Mouse (Mus musculus): Measurements from ENCODE around the gene Oas1a. TPM values are rescaled to one million over a fixed set of nuclear protein-coding genes. Genes with fewer than 3 reads are reported as not detected.
"Not testable (repeated sequence)": the region's sequence is repeated elsewhere in the genome, so short reads cannot be mapped to it uniquely, and the experiment has no call there.

Oas1a gene
- polyA plus RNA-seq, 1 experiment from 2014 or later: 0.53 TPM

DNA sequence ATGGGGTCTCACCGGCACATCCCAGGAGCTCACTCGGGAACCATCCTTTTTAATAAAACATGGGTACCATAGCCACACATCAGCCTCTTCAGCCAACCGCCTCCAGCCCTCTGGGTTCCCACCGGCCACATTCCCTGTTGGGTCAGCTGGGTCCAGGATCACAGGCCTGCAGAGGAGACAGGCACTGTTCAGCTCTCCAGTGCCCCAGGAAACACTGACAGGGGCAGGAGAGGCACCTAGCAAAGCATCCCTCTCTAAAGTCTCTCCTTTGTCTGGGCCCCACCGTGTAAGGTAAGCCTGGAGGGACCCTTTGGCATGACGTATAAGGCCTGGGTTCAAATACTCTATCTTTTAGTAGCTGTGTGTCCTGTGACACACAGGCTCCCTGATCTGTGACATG, 9.0 kb downstream of the Oas1a start:
- no peaks in the 10 kb centered on the region for H3K27me3 ChIP-seq (replicated peaks; ENCODE audit: control insufficient read depth, insufficient read depth, low read length)
- H3K27ac ChIP-seq (ENCODE audit: low read length): no peak overlapping the region
- no peaks in the 10 kb centered on the region for H3K4me1 ChIP-seq (replicated peaks; ENCODE audit: control insufficient read depth, insufficient read depth, low read length)
- WGBS: 81% methylated on average over 6 of the region's 6 CpGs
- H3K9ac ChIP-seq (replicated peaks; ENCODE audit: low read depth, low read length): no peak overlapping the region
- no peak overlapping the region for H3K4me2 ChIP-seq (ENCODE audit: low read length)
- no peak overlapping the region for H3K4me3 ChIP-seq (replicated peaks; ENCODE audit: low read length)
- no peaks in the 10 kb centered on the region for H3K36me3 ChIP-seq (ENCODE audit: control insufficient read depth, insufficient read depth)
- H3K9me3 ChIP-seq (ENCODE audit: control insufficient read depth, low read length): 0 out of 2 replicates have a peak, but pooled peaks cover 3% of the 10 kb centered on the region
- ATAC-seq: no peak

DNA sequence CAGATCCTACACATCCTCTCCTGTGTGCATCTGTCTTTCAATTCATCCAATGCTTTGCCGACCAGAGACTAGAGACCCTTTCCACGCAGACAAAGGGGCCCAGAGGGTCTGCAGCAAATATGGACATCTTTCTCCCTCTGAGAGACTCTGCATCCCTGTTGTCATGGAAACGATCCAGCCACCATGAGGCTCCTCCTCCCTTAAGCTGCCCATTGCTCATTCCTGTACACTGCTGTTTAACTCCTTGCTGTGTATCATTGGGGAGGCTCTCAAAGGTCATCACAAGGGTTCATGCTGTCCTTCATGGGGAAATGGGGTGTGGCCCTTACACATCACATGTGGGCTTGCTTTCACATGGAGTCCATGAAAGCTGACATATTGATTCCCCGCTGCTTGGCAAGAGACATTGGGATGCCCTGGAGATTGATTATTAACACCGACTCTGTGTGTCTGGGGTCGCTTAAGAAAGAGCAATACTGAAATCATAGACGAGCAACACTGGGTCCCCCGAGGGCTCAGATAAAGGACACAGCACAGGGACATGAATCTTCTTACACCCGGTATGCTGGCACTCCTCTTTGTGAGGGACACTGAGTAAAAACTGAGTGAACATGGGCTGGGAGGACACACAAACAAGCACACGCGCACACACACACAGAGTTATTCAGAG, 12.0 kb downstream of the Oas1a start:
- WGBS: 89% methylated on average over 11 of the region's 11 CpGs
- no peak for ATAC-seq
- H3K27me3 ChIP-seq (replicated peaks; ENCODE audit: control insufficient read depth, insufficient read depth, low read length): no peaks in the 10 kb centered on the region
- no peak overlapping the region for H3K9ac ChIP-seq (replicated peaks; ENCODE audit: low read depth, low read length)
- 0 out of 2 replicates have a peak, but pooled peaks cover 3% of the 10 kb centered on the region for H3K9me3 ChIP-seq (ENCODE audit: control insufficient read depth, low read length)
- H3K4me3 ChIP-seq (replicated peaks; ENCODE audit: low read length): no peak overlapping the region
- H3K36me3 ChIP-seq (ENCODE audit: control insufficient read depth, insufficient read depth): no peaks in the 10 kb centered on the region
- no peaks in the 10 kb centered on the region for H3K4me1 ChIP-seq (replicated peaks; ENCODE audit: control insufficient read depth, insufficient read depth, low read length)
- no peak overlapping the region for H3K4me2 ChIP-seq (ENCODE audit: low read length)
- no peak overlapping the region for H3K27ac ChIP-seq (ENCODE audit: low read length)

DNA sequence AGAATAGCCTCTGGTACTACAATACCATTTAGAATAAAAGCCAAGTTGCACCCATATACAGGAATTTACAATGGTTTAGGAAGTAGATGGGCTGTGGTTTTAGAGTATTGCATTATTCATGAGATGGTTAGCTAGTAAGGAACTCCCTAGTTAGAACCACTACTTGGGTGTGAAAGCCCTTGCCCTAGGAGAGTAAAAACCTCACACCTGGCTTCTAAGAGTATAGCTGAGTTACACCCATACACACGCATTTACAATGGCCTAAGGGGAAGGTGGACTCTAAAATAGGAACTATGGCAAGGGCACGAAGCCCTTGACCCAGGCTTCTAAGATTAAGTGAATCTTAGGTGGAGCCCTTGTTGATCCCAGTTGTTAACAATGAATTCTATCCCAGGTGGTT, 12.6 kb downstream of the Oas1a start:
- not testable (repeated sequence) for H3K9ac ChIP-seq (replicated peaks; ENCODE audit: low read depth, low read length); H3K4me2 ChIP-seq (ENCODE audit: low read length); H3K4me3 ChIP-seq (replicated peaks; ENCODE audit: low read length); H3K27me3 ChIP-seq (replicated peaks; ENCODE audit: control insufficient read depth, insufficient read depth, low read length); ATAC-seq; H3K9me3 ChIP-seq (ENCODE audit: control insufficient read depth, low read length); H3K4me1 ChIP-seq (replicated peaks; ENCODE audit: control insufficient read depth, insufficient read depth, low read length); H3K27ac ChIP-seq (ENCODE audit: low read length); H3K36me3 ChIP-seq (ENCODE audit: control insufficient read depth, insufficient read depth)
- 81% methylated on average over 2 of the region's 2 CpGs for WGBS

DNA sequence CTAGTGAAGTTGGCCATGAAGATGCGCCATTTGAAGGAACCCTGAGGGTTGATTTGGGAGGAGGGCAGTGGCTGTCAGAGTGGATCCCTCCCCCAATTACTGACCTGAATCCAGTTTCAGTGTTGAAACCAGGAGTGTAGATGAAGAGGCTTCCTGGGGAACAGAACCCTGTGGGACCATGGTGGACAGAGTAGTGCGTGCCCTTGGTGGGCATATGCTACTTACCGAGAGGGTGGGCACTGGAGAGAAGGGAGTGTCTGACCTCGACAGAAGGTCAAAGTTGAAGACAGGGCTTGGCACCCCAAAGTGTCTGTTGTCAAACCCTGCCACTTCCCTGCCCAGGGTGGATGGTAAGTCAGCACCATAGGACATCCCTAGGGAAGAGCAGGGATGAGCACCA, 13.5 kb downstream of the Oas1a start:
- 95% methylated on average over 4 of the region's 4 CpGs for WGBS
- H3K9ac ChIP-seq (replicated peaks; ENCODE audit: low read depth, low read length); H3K9me3 ChIP-seq (ENCODE audit: control insufficient read depth, low read length); H3K27ac ChIP-seq (ENCODE audit: low read length); H3K4me2 ChIP-seq (ENCODE audit: low read length); H3K27me3 ChIP-seq (replicated peaks; ENCODE audit: control insufficient read depth, insufficient read depth, low read length); H3K36me3 ChIP-seq (ENCODE audit: control insufficient read depth, insufficient read depth); H3K4me1 ChIP-seq (replicated peaks; ENCODE audit: control insufficient read depth, insufficient read depth, low read length); H3K4me3 ChIP-seq (replicated peaks; ENCODE audit: low read length); ATAC-seq: not testable (repeated sequence)

DNA sequence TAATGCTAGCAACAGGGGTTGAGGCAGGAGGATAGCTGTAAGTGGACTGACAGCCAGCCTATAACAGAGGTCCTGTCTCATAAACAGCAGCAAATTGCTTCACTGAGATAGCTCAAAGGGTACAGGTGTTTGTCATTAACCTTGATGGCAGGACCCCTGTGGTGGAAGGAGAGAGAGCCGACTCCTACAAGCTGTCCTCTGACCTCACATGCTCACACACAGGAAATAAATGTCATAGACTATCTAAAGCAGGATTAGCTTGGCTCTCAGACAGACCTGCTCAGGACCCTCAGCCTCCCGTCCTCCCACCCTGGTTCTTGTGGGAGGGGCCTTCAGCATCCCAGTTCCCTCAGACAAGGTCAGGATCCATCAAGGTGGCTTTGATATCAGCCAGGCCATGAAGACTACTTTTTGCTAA, 15.1 kb downstream of the Oas1a start:
- Histone ChIP-seq H3K27me3 (replicated peaks; ENCODE audit: control insufficient read depth, insufficient read depth, low read length) (no peaks in the 10 kb centered on the region), H3K4me2 (ENCODE audit: low read length) (no peak overlapping the region), H3K4me3 (replicated peaks; ENCODE audit: low read length) (no peak overlapping the region), H3K36me3 (ENCODE audit: control insufficient read depth, insufficient read depth) (no peaks in the 10 kb centered on the region), H3K9ac (replicated peaks; ENCODE audit: low read depth, low read length) (no peak overlapping the region), H3K9me3 (ENCODE audit: control insufficient read depth, low read length) (no peaks in the 10 kb centered on the region), H3K27ac (ENCODE audit: low read length) (no peak overlapping the region), H3K4me1 (replicated peaks; ENCODE audit: control insufficient read depth, insufficient read depth, low read length) (no peaks in the 10 kb centered on the region)
- 83% methylated on average over 2 of the region's 2 CpGs for WGBS
- ATAC-seq: no peak

DNA sequence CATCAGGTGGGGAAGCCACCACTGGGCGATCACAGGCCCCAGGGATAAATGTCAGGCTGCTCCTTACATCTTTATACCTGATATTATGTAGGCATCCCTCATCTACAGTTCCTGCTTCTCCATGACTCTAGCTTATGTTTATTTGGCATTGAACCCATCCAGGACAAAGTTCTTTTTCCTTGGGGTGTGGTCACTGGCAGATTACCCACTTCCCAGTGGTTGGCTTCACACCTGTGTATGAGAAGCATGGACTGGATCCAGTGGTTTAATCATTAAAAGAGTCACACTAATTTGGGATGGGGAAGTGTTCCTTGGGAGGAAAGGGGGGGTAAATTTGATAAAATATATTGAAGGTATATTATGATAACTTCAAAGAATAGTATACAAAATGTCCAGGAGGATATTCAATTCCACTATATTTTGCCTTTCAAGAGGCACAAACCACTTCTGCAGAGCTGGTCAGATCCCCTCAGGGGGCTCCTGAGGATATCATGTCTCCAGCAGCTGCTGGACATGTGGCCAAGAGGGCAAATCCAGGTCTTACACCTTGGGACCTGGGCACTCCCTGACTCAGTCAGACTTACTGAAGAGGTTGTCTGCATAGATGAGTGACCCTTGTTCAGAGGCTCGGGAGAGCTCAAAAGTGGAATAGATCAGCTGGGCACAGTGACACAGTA, 15.6 kb downstream of the Oas1a start:
- not testable (repeated sequence) for H3K4me3 ChIP-seq (replicated peaks; ENCODE audit: low read length); H3K27me3 ChIP-seq (replicated peaks; ENCODE audit: control insufficient read depth, insufficient read depth, low read length); H3K36me3 ChIP-seq (ENCODE audit: control insufficient read depth, insufficient read depth); H3K9ac ChIP-seq (replicated peaks; ENCODE audit: low read depth, low read length); H3K27ac ChIP-seq (ENCODE audit: low read length); H3K4me1 ChIP-seq (replicated peaks; ENCODE audit: control insufficient read depth, insufficient read depth, low read length); H3K4me2 ChIP-seq (ENCODE audit: low read length); ATAC-seq; H3K9me3 ChIP-seq (ENCODE audit: control insufficient read depth, low read length)
- WGBS: 90% methylated on average over 2 of the region's 2 CpGs

DNA sequence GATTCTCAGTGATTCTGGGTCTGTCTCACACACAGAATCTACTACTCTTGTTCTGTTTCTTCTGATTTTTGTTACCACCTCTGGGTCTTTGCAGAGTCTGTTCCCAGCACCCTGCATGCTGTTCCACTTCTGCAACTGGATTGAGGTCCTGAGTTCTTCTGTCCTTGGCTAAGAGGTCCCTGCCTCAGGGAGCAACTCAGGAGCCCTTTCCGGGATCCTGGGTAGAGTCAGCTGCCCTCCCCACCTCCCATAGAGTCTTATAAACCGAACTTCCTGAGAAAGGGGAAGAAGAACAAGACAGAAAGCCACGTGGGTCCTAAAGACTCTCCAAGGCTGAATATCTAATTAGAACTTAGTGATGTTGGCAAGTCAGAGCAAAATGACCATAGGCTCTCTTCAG, 16.3 kb downstream of the Oas1a start:
- Histone ChIP-seq H3K27me3 (replicated peaks; ENCODE audit: control insufficient read depth, insufficient read depth, low read length) (no peaks in the 10 kb centered on the region), H3K27ac (ENCODE audit: low read length) (no peak overlapping the region), H3K4me2 (ENCODE audit: low read length) (no peak overlapping the region), H3K4me1 (replicated peaks; ENCODE audit: control insufficient read depth, insufficient read depth, low read length) (no peaks in the 10 kb centered on the region), H3K4me3 (replicated peaks; ENCODE audit: low read length) (no peak overlapping the region), H3K9ac (replicated peaks; ENCODE audit: low read depth, low read length) (no peak overlapping the region), H3K9me3 (ENCODE audit: control insufficient read depth, low read length) (no peaks in the 10 kb centered on the region), H3K36me3 (ENCODE audit: control insufficient read depth, insufficient read depth) (no peaks in the 10 kb centered on the region)
- ATAC-seq: no peak
- WGBS: 57% methylated on average over 3 of the region's 3 CpGs

DNA sequence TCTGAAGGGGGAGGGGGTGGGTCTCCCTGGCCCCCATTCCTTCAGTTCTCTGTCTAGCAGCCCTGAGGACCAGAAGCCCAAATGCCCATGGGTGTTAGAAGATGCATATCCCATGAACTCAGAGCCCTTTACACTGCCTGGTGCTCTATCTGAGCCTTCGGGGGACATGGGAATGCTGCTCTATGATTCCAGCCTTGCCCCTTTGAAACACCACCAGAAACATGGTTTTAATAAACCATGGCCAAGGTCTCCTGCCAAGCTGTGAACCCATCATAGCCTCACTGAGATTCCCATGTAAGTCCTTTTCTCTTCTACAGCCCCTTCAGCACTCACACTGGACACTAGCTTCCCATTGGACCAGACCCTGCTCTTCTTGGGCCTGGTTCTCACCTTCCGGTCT, 17.3 kb downstream of the Oas1a start:
- WGBS: 94% methylated on average over 2 of the region's 2 CpGs
- H3K36me3 ChIP-seq (ENCODE audit: control insufficient read depth, insufficient read depth): no peaks in the 10 kb centered on the region
- no peak overlapping the region for H3K4me2 ChIP-seq (ENCODE audit: low read length)
- no peak overlapping the region for H3K9ac ChIP-seq (replicated peaks; ENCODE audit: low read depth, low read length)
- H3K27ac ChIP-seq (ENCODE audit: low read length): no peak overlapping the region
- no peaks in the 10 kb centered on the region for H3K9me3 ChIP-seq (ENCODE audit: control insufficient read depth, low read length)
- no peak overlapping the region for H3K4me3 ChIP-seq (replicated peaks; ENCODE audit: low read length)
- ATAC-seq: no peak
- H3K27me3 ChIP-seq (replicated peaks; ENCODE audit: control insufficient read depth, insufficient read depth, low read length): no peaks in the 10 kb centered on the region
- no peaks in the 10 kb centered on the region for H3K4me1 ChIP-seq (replicated peaks; ENCODE audit: control insufficient read depth, insufficient read depth, low read length)

DNA sequence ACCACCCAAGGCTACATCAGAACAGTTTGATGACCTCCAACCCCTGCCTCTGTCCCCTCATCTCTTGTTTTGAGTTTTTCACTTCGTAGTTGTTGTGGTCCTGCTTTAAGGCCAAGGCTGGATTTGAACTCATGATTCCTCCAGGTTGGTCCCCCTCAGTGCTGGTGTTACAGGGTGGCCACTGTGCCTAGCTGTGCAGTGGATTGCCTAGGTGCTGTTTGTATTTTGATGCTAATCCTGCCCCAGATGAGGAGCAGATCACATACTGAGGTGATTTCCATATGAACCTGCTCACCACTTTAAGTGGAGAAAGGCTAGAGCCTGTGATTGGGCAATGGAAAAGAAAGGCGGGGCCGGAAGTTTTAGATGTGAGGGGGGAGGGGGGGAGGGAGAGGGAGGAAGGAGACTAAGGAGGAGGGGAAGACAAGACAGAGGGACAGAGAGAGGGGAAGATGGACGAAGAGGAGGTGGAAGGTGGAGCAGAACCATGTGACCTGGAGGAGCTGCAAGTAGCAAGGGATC, 19.0 kb downstream of the Oas1a start:
- WGBS: 39% methylated on average over 4 of the region's 4 CpGs
- not testable (repeated sequence) for H3K27me3 ChIP-seq (replicated peaks; ENCODE audit: control insufficient read depth, insufficient read depth, low read length); H3K4me2 ChIP-seq (ENCODE audit: low read length); H3K27ac ChIP-seq (ENCODE audit: low read length); H3K4me1 ChIP-seq (replicated peaks; ENCODE audit: control insufficient read depth, insufficient read depth, low read length); H3K9me3 ChIP-seq (ENCODE audit: control insufficient read depth, low read length); ATAC-seq; H3K4me3 ChIP-seq (replicated peaks; ENCODE audit: low read length); H3K36me3 ChIP-seq (ENCODE audit: control insufficient read depth, insufficient read depth); H3K9ac ChIP-seq (replicated peaks; ENCODE audit: low read depth, low read length)

Measured in forebrain, embryonic 16.5 days (tissue).